Mouse (Mus musculus) ovary, postnatal 14 days (tissue): ENCODE results near the gene Selenom.

Experiments used
- DNase-seq: peaks from one replicate; pipeline ENCODE4 v3.0.0; 2022; ENCODE audit warnings: low spot score

The Selenom gene

DNA sequence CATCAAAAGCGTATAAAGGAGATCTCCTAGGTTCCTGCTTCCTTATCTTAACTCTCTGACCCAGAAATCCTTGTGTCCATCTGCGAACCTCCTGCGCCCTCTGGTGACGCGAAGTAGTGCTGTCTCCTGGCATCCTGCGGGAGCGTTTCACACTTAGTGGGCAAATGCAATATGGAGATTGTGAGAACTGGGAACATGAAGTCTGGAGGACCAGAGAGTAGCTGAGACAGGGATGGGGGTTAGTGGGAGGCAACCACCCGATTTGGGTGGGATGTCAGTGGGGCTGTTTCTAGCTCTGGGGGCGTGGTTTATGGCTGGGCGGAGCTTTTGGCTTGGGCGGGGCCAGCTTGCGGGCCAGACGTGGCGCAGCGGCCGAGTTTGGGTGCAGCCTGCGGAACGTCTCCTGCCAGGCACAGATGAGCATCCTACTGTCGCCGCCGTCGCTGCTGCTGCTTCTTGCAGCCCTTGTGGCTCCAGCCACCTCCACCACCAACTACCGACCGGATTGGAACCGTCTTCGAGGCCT lies at the start of gene Selenom:
Selenom (plus strand) TSS at position 156 of the 526 bp plus-strand sequence.
- DNase-seq, result peak; percentile 90

DNA sequence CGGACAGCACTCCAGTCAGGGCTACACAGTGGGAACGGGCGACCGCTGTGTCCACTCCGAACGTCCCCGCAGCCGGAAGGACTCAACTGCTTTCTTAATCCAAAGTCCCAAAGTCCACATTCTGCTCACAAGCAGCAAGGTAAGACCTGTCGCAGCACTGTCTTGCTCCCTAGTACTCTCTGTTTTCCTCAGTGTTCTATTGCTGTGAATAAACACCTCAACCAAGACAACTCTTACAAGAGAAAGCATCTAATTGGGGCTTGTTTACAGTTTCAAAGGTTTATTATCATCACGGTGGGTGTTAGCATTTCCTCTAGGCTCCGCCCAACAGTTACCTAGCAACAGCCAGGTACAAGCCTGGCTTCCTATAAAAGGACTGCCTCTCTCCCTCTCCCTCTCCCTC lies 43.0 kb upstream of the Selenom start:
- DNase-seq, result no peak

DNA sequence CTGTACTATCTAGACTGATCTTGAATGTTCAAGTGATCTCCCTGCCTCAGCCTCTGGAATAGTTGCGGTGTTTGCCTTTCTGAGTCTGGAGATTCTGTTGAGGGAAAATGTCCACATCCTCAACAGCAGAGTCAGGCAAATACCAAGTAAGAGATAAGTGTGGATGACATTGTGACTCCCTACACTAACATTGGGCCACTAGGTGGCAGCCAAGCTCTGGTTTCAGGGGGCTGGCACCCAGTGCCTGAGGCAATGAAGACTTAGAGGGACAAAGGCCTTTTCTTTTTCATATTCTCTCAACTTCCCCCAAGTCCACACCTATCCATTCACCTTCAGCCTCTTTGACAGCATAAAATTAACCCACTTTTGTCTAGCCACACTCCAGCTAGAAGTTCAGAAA lies 42.0 kb upstream of the Selenom start:
- peak; percentile 73 for DNase-seq

DNA sequence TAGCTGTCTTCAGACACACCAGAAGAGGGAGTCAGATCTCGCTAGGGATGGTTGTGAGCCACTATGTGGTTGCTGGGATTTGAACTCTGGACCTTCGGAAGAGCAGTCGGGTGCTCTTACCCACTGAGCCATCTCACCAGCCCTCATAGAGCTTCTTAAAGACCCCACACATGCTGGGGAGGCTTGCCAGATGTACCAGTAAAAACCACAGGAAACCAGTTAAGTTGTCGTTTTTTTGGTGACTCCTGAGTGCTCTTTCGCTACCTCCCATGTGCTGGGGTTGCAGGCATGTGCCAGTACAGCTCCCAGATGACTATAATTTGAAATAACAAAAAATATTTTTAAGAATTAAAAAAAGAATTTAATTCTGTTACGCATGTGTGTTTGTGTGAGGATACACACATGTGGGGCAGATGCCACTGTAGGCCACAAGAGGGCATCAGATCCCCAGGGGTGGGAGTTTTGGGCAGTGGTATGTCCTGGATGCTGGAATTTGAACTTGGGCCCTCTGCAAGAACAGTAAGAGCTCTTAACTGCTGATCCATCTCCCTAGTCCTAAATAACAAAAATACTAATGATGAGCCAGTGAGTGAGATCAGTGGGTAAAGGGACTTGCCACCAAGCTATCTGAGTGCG lies 39.9 kb upstream of the Selenom start:
- DNase-seq, result no peak

DNA sequence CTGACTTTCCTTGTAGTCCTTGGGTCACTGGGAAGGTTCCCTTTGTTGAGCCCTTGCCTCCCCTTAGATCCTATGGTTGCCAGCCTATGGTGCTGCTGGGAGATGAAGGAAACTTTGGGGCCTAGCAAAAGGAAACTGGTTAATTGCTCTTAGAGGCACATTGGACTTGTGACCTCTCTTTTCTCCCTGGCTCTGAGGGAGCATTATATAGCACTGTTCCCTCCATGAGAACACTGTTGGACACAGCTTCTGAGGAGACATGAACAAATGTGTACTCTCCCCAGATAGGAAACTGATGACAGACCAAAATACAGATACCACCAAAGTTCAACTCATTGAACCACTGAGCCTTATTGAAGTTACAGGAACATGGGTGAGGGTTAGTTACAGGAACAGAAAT lies 39.0 kb upstream of the Selenom start:
- no peak for DNase-seq

DNA sequence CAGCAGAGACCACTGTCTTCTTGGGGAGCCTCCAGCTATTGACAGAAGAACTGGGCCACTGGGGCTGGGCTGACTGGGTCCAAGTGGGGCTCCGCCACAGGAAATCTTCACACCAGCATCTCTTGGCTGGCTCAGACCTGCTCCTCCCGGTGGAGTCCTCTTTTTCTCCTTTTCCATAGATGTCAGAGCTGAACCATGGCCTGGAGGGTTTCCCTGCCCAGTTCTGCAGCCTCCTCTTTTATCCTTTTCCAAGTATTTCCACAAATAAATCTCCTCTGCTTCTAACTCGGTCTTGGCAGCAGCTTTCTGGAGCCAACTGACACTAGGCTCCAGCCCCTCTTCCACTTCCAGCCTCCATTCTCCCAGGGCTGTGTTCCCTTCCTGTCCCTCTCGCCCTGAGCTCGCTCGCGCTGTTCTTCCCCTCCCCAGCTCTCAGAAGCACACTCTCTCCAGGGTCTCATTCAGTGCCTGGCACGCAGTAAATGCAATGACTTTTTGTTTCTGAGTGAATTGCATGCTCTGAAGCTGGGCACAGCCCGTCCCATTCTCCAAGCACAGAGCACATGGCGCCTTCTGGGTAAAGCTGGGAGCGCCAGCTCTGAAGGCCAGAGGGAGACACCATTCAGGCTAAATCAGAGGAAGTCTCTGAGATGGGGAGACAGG lies 30.4 kb upstream of the Selenom start:
- DNase-seq, result no peak

DNA sequence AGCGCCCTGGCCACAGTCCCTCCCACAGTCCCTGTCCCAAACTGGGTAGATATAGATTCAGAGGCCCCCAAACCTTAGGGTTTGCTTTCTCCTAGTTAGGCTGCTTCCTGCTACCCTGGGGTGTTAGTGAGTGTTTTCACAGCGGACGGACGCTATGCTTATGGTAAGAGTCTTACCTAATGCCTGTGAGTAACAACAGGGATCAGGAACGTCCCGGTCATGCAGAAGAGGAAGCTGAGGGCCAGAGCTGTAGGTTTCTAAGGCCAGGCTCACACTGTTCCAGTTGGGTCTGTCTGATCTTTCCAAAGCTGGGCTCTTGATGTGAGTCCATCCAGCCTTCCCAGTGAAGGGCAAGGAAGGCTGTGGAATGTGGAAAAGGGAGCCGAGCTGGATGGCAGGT lies 28.1 kb upstream of the Selenom start:
- DNase-seq, result no peak

DNA sequence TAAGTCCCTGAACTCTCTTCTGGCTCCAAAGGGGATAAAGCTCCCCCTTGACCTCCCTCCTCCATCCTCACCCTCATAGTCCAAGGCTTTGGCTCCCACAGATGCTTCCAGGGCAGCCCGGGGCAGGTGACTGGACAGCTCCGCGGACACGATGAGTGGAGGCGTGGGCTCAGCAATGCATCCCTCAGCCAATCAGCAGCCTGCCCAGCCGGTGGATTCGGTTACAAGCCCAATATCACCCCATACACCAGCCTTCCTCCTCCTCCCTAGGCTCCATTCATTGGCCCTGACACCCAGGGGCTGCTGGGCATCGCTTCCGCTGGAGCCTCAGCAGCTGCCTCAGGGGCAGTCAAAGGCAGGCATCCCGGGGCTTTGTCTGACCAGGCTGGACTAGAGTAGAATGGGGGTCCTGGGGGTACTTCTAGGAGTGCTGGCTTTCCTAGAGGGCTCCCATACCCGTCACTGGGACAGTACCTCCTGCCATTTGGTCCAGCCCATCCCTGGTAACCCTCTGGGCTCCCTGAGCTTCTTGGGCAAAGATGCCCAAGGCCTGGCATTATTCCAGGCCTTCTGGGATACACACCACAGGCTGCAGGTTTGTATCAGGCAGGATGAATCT lies 26.4 kb upstream of the Selenom start, which contains the start of gene Pla2g3:
Pla2g3 (plus strand) TSS at position 333 of the 619 bp plus-strand sequence.
- no peak for DNase-seq

DNA sequence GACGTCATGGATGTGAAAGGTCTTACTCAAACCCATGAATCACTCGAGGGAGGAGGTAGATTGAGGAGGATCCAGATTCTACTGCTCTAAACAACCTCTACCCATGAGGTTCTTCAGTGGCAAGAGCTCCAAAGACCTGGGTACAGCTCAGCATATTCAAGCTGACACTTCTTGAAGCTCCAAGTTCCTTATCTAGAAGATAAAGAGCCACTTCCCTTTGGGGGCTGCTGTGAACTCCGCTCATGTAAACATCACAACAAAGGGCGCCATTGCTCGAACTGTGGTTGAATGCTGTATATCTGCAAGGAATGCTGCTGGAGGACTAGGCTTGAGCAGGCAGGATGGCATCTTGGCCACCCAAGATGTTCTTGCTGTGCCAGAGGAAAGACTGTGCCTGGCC lies 25.4 kb upstream of the Selenom start:
- DNase-seq, result no peak

DNA sequence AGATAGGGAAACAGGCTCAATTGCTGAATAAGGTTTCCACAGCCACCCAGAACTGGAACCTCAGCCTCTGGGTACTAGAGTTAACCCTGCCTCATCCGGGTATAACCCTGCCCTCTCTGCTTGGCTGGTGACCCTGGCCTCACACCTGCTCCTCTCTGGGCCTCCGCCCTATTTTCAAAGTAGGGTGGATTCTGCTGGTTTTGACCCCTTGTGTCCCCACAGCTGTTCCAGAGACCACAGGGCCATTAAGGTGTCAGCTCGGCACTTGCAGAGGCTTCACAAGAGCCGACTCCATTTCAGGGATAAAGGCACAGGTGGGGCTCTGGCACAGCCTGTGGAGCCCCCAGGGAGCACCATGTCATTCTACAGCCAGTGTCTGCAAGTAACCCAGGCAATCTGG lies 21.7 kb upstream of the Selenom start:
- no peak for DNase-seq

DNA sequence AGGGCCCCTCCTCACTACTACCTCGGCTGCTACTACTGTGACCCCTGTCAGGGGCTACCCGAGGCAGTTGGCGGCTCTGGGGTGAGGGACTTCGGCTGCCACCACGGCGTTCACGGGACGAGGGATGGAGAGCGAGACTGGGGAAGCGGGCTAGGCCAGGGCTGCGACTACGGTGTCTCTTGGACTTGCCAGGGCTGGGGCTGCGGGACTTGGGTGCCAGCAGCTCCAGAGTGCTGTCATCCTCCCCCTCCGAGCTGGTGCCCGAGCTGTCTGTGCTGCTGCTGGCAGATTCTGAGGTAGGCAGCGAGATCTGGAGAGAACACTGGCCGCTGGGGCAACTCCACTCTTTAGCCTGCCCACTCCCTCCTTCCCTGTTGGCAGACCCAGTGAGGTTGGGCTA lies 19.6 kb upstream of the Selenom start:
- no peak for DNase-seq

DNA sequence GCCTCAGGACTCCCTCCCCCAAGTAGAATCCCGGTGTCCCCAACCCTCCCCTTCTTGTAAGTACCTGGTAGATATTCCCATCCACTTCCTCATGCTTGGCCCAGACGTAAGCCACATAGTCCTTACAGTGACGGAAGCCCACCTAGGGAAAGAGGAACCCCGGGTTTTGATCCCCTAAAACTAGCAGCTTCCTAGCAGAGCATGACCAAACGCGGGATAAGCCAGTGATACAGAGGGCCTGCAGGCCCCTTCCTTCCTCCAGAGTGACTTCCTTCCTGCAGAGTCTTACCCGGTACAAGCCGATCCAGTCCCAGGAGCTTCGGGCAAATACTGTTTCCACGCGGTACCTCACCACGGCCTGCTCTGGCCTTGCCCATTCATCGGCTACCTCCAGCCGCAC lies 19.0 kb upstream of the Selenom start:
- DNase-seq, result no peak

DNA sequence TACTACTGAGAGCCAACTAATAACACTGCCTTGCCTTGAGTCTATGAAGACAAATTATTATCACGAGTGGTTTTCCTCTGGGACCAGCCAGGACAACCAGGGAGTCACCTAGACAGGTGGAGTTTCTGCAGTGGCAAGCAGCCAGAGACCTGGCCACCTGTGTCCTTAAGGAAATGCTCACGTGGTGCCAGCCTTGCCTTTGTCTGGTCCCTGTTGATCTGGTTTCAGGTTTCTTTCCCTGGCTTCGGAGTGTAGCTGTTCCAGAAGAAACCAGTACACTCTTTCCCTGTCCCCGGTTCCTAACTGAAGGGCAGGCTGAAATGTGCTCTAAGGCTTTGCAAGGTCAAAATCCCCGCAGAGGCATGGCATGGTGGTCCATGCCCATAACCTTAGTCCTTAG lies 17.7 kb upstream of the Selenom start:
- DNase-seq, result no peak

DNA sequence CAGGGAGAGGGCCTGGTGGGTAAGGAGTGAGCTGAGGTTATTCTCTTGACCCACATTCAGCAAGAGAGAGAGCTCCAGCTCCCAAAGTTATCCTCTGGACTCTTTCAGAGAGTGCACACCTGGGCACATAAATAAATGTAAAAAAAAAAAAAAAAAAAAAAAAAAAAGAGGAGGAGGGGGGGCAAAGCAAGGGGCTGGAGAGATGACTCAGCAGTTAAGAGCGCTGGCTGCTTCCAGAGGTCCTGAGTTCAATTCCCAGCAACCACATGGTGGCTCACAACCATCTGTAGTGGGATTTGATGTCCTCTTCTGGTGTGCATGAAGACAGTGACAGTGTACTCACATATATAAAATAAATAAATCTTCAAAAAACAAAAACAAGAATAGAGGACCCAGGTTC lies 17.2 kb upstream of the Selenom start:
- DNase-seq, result no peak

DNA sequence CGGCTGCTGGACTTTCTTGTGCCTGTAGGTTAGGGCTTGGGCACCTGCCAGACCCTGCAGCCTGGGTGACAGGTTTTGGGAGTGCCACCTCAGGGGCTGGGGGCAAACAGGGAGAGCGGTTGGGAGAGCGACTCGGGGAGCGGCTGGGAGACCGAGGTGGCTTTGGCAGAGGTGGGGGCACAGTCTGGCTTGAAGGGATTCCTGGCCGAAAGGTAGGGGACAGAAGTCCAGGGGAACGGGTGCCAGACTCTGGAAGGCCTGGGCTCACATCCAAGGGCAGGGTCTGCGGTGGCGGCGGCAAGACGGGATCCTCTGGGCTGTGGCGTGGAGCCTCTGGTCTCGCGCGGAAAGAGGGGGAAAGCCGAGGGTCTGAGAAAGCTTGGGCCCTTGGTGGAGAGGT lies 12.4 kb upstream of the Selenom start:
- no peak for DNase-seq

DNA sequence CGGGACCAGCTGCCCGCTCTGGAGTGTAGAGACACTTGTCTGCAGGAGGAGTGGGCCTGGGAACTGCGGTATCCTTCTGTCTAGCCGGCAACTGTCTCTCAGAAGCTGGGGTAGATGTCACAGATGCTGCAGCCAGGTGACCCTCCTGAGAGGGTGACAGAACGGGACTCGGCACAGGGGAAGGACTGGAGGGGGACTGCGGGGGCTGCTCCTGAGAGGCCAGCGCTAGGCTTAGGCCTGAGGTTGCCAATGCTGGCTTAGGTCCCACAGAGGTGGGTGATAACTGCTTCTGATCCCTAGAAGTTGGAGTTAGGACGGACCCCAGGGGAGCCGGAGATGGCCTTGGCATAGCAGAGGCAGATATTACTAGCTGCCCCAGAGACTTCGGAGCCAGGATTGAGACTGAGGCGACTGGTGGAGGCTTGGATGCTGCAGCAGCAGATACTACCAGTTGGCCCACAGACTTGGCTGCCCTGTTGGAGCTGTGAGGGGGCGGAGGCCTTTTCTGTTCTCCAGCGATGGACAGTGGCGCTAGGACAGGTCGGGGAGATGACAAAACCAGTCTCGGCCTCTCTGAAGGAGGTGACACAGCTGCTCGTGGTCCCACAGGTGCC lies 11.9 kb upstream of the Selenom start:
- DNase-seq, result no peak

DNA sequence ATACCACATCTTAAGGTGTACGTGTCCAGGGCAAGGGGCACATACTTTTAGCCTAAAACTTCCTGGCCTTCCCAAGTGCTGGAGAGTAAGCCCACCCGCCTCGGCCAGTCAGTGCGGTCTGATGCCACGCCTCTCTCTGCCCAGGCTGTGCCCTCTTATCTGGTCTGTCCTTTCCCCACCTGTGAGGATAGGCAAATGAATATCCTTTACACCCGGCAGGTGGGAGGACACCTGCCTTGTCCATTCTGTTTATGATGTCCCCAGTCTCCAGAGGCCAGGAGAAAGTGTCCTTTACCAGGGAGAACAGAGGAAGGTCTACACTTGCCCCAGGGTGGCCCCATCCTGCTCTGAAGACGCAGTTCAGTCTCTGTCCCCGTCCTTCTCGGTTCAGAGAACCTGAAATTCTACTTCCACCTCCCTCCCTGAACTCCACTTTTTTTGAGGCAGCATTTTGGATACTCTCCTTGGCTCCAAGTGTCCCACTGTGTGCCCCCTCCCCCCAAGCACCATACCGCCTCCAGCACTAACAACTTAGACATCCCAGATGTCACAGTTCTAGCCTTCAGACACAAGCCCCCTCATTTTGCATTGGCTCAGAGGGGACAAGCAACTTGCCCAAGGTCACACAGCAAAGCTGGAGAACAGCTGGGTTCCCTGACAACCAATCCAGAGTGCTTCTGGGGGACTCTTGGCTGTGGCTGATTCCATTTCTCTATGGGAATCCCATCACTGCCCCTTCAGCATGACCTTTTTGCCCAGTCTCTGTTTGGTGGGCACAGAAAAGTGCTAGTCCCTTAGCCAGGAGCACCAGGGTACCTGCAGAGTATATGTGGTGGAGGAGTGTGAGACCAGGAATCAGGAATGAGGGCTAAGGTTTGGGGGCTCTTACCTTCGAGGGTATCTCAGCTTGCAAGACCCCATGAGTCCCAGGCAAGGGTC lies 10.5 kb upstream of the Selenom start:
- DNase-seq, result no peak

DNA sequence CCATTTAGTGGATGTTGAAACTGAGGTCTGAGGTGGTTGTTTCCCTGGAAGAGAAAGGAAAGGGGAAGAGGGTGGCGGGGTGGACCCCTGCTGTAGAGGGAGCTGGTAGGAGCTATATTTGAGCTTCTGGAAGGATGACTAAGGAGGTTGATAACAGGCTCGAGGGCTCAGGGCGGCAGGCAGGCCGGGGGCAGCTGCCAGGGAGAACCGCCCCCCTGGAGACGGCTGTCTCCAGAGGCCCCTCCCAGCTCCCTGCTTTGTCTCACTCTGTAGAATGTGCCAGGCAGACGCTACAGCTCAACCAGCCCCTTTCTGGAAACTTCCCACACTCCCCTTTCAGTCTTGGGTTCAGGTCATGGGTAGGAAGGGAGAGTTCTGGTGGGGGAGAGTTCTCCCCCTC lies 6.3 kb upstream of the Selenom start:
- DNase-seq, result no peak

DNA sequence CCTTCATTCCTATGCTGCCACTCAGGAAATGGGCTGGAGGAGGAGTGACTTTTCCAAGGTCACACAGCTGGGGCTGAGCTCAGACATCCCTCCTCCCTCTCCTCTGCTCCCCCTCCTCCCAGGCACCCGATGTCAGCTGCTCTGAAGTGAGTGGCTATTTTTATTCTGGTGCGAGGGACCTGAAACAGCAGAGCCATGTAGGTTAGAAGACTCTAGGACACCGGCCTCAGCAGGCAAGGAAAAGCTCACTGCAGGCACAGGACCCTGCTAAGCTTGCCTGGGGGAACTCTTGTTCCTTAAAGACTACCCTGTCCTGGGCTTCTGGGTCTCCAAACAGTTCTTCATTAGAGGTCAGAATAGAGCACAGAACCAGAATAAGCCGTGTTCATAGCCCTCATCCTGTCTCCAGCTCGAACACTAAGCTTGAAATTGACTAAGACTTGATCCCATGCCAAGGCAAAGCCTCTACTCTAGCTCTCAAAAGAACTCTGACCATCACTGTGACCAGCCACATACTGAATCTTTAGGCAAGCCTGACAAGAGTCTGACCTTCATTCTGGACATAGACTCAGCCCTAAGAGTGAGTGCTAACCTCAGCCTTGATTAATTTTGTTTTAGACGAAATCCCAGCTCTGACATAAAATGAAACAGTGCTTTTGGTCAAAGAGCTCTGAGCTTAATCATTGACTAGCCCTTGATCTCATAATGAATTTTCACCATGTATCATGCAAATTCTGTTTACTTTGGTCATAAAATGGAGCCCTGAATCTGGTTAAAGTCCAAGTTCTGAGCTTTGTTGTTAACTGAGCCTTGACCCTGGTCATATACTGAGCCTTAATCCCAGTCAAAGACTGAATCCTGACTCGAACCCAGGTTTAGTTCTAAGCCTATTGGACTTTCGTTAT lies 5.1 kb upstream of the Selenom start:
- no peak for DNase-seq

DNA sequence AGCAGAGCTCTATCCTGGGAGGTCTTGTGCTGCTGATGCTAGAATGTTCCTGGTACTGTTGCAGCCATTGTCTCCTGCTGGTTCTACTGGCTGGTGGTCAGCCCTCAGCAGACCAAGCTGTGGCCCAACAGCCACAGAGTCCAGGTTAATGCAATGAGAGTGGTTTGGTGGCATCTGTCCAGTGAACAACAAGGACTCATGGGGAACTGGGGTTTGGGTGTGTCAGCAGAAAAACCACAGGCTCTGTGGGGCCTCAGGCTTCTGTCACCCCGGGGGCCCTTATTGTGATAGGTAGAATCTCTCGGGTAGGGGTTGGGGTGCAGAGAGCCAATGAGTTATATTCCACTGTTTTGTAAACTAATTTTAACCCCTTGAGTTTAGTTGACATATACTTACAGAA lies 4.2 kb upstream of the Selenom start:
- DNase-seq, result no peak

DNA sequence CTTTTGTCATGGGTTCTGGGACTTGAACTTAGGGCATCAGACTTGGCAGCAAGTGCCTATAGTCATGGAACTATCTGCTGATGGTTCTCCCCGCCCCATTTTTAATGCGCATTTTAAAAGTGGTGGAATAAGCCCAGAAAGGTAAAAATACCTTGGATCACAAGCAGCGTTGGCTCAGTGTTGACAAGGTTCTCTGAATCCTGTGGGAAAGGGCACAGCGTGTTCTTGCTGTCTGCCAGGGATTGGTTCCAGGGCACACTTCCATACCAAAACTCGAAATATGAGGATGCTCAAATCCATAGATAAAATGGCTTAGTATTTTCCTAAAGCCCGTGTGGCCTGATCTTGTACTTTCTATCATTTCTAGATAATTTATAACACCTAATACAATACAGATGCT lies 1.2 kb upstream of the Selenom start:
- DNase-seq, result no peak
